In the genomic region with DNA sequence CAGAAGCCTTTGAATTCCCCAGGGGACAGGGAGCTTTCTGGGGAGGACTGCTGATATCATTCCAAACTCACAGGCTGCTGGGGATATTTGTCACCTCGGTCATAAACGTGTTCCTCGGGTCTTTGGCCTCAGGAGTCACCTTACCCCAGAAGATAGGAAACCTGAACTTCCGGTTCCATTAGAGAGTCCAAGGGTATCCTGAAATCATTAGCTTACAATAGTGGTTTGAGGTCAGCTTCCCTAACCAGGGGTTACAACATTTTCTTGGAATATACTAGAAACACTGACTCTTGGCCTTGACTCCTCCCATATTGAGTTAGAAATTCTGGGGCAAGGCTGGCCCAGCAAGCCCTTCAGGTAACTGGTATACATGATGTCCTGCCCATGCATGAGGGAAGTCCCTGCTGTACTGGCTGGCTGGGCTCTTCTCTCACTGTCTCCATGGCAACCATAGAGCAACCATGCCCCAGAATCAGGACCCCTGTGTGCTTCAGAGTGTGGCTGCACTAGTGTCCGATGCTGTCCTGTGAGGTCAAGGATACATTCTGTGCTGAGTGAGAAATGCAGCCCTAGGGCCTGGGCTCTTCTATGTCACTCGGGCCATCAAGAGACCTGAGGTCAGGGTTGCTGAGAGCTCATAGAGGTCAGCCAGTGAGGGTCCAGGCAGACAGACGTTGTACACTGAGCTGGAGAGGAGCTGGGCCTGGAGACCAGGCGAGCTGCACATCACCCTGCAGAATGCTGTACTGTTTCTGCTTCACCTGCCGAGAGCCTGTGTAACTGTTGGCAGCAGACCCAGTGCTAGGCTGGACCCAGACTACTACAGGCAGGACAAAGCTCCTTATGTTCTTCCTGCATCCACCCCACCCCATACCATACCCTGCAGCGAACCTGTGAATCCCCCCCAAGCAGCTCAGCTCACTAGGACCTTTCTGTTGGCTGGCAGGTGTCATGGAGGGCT, we compare ENCODE assay signal across 10 mouse cellular contexts. TPM values are rescaled to one million over a fixed set of nuclear protein-coding genes. Genes with fewer than 3 reads are reported as not detected.
A peak's percentile ranks its signal among the peaks of the same experiment; 100 is the strongest.
DNase-seq lines count a peak whose midpoint lies in the region; ATAC-seq and TF ChIP-seq lines count a peak whose summit lies in the region.
"Had no signal": no experiment of that assay in that cellular context is flagged by ENCODE, and none has a peak within 500 bp of the region (broad histone marks: within the 10 kb centered on the region; RNA-seq: fewer than 3 reads in every experiment).

No protein-coding gene starts in this region.

- no peak overlapping the region for H3K9ac ChIP-seq in liver, embryonic 11.5 days (ENCODE audit: low read depth, low read length)
- H3K9ac ChIP-seq in intestine, embryonic 16.5 days (ENCODE audit: low read depth, low read length) = no peak overlapping the region
- no peak overlapping the region for H3K9ac ChIP-seq in midbrain, postnatal 0 days (replicated peaks; ENCODE audit: low read length, poor library complexity, severe bottlenecking)

- H3K4me2 ChIP-seq in liver, embryonic 11.5 days = peak overlapping the region; percentile 31
- no peak overlapping the region for H3K4me2 ChIP-seq in intestine, embryonic 16.5 days (ENCODE audit: low read depth, low read length)
- H3K4me2 ChIP-seq in midbrain, postnatal 0 days (ENCODE audit: low read depth, low read length, poor library complexity, severe bottlenecking) = no peak overlapping the region

- H3K36me3 ChIP-seq in liver, embryonic 11.5 days (ENCODE audit: control insufficient read depth, insufficient read depth, low read length) = no peaks in the 10 kb centered on the region
- no peaks in the 10 kb centered on the region for H3K36me3 ChIP-seq in intestine, embryonic 16.5 days (ENCODE audit: control insufficient read depth, insufficient read depth, low read length)
- no peaks in the 10 kb centered on the region for H3K36me3 ChIP-seq in midbrain, postnatal 0 days (ENCODE audit: insufficient read depth, low read length)

- TF ChIP-seq CTCF in midbrain, postnatal 0 days (IDR thresholded peaks at IDR 0.05) = no peak

- H3K9me3 ChIP-seq in liver, embryonic 11.5 days (ENCODE audit: control insufficient read depth, low read length) = no peaks in the 10 kb centered on the region
- H3K9me3 ChIP-seq in intestine, embryonic 16.5 days (ENCODE audit: control insufficient read depth, low read length) = no peaks in the 10 kb centered on the region
- no peaks in the 10 kb centered on the region for H3K9me3 ChIP-seq in midbrain, postnatal 0 days (ENCODE audit: low read length)

- 72% methylated on average over 10 of the region's 10 CpGs for WGBS in liver, embryonic 11.5 days
- whole genome bisulfite sequencing in intestine, embryonic 16.5 days = 52% methylated on average over 10 of the region's 10 CpGs
- 65% methylated on average over 10 of the region's 10 CpGs for WGBS in midbrain, postnatal 0 days

- H3K27ac ChIP-seq in liver, embryonic 11.5 days (ENCODE audit: low read depth, low read length) = 0 out of 2 replicates have a peak overlapping the region, but pooled peaks have one; percentile 22
- H3K27ac ChIP-seq in intestine, embryonic 16.5 days (ENCODE audit: low read length) = no peak overlapping the region
- H3K27ac ChIP-seq in midbrain, postnatal 0 days (ENCODE audit: low read depth, low read length) = 0 out of 2 replicates have a peak overlapping the region, but pooled peaks have one; percentile 47

- no peak overlapping the region for H3K4me3 ChIP-seq in liver, embryonic 11.5 days (ENCODE audit: low read depth, low read length)
- H3K4me3 ChIP-seq in intestine, embryonic 16.5 days (ENCODE audit: low read length) = no peak overlapping the region
- H3K4me3 ChIP-seq in midbrain, postnatal 0 days (ENCODE audit: low read depth, low read length) = no peak overlapping the region

- peaks cover 21% of the 10 kb centered on the region for H3K4me1 ChIP-seq in liver, embryonic 11.5 days (replicated peaks; ENCODE audit: control insufficient read depth, insufficient read depth, low read length)
- peaks cover 6% of the 10 kb centered on the region; the same call in 1 of the 2 replicates for H3K4me1 ChIP-seq in intestine, embryonic 16.5 days (ENCODE audit: control insufficient read depth, insufficient read depth, low read length)
- no peaks in the 10 kb centered on the region for H3K4me1 ChIP-seq in midbrain, postnatal 0 days (ENCODE audit: insufficient read depth, low read length)

- peak; percentile 28 to 35 for DNase-seq in cerebellum, postnatal 25 days
- DNase-seq in cerebellum, postnatal 4 days (ENCODE audit: low spot score in 2 of 2) = no peak
- DNase-seq in liver, embryonic 11.5 days (ENCODE audit: low spot score) = no peak
- no peak for DNase-seq in liver
- peak; percentile 53 for DNase-seq in midbrain, postnatal 0 days (ENCODE audit: low spot score)
- no peak for DNase-seq in thymus, postnatal 36 days
- DNase-seq in thymus, postnatal 0 days (ENCODE audit: low spot score) = no peak
- DNase-seq: adrenal gland, postnatal 10 days; cerebellum, adult 9-11 months had no signal

- ATAC-seq in liver, embryonic 11.5 days (replicated peaks; ENCODE audit: low FRiP score) = no peak
- ATAC-seq in intestine, embryonic 16.5 days = peak; percentile 45
- peak; percentile 60 for ATAC-seq in midbrain, postnatal 0 days (ENCODE audit: low FRiP score)

- no peaks in the 10 kb centered on the region for H3K27me3 ChIP-seq in liver, embryonic 11.5 days (replicated peaks; ENCODE audit: control insufficient read depth, insufficient read depth, low read length)
- no peaks in the 10 kb centered on the region for H3K27me3 ChIP-seq in intestine, embryonic 16.5 days (replicated peaks; ENCODE audit: control insufficient read depth, insufficient read depth, low read length)
- no peaks in the 10 kb centered on the region for H3K27me3 ChIP-seq in midbrain, postnatal 0 days (ENCODE audit: insufficient read depth, low read length)

RNA-seq across cellular contexts. Expression of a gene that starts 10.9 kb away (rescaled TPM):
- polyA plus RNA-seq in liver, embryonic 11.5 days (2014; fragmentation: Nextera tagmentation; extraction: Ambion mirVana) = 0.58 and 0.67 TPM in 2 replicates
- 9.1 and 9.5 TPM in 2 replicates for polyA plus RNA-seq in intestine, embryonic 16.5 days (2015; fragmentation: Nextera tagmentation; extraction: Ambion mirVana)
- 0.14 and 0.33 TPM in 2 replicates for total RNA-seq in midbrain, postnatal 0 days (2014; rRNA removed)
- 0.06 and 0.10 TPM in 2 replicates for polyA plus RNA-seq in midbrain, postnatal 0 days (2015; fragmentation: Nextera tagmentation; extraction: Ambion mirVana)
- 0.24 and 0.49 TPM in 2 replicates for polyA plus RNA-seq in thymus, postnatal 0 days (2015; fragmentation: Nextera tagmentation; extraction: Ambion mirVana)

Comparison
In these comparisons a context has a peak if more than half of its experiments do, and no peak if none do; other contexts are left out.
1. DNase-seq: peak in cerebellum, postnatal 25 days (2 of 2) and midbrain, postnatal 0 days (single experiment); none in cerebellum, postnatal 4 days (0 of 2), liver, embryonic 11.5 days (single experiment), liver (single experiment), thymus, postnatal 36 days (0 of 2) and thymus, postnatal 0 days (single experiment).